Mouse (Mus musculus) thymus, adult 2 months (tissue): ENCODE data around the gene Prom1.

Experiments
- CTCF ChIP-seq: fragments of 200-500 bp; IDR thresholded peaks from 2 replicates; pipeline ENCODE4 v1.5.1; 2012; ENCODE audit warnings: mild to moderate bottlenecking, control low read depth, low read length, moderate library complexity, borderline replicate concordance; ENCODE audit not compliant: control insufficient read depth, poor library complexity, insufficient read depth; ENCODE audit errors: extremely low read depth
- POLR2A ChIP-seq: fragments of 200-500 bp; IDR thresholded peaks from 2 replicates; pipeline ENCODE4 v1.6.1; 2012; ENCODE audit warnings: mild to moderate bottlenecking, low read length, control low read depth, moderate library complexity; ENCODE audit not compliant: control insufficient read depth, poor library complexity, insufficient read depth; ENCODE audit errors: extremely low read depth

GRCm38 (mm10) chr5:44104686-44105085 is 2.9 kb upstream of the Prom1 start:
- no peak for TF ChIP-seq CTCF
- no peak for TF ChIP-seq POLR2A
